Mouse (Mus musculus) macrophage (primary cell): Measurements from ENCODE around the gene Nalcn. TPM values are rescaled to one million over a fixed set of nuclear protein-coding genes. Genes with fewer than 3 reads are reported as not detected.

Experiments used
- polyA plus RNA-seq: library from polyadenylated mRNA; stranded (reverse); fragments of 250-400 nt; gene quantifications from 3 replicates; pipeline ENCODE4 v1.2.4, GENCODE M21; 2018; ENCODE audit warnings: inconsistent platforms

Gene Nalcn
- polyA plus RNA-seq, 1 experiment from 2014 or later: not detected

Other genes starting within 250 kb of the Nalcn start
- not detected in 3 replicates for gene Itgbl1, start 32.8 kb upstream of the Nalcn start, polyA plus RNA-seq